Mouse (Mus musculus) right cerebral cortex, adult 2 months (tissue): ENCODE results near the gene Drc1.

Source experiments
- DNase-seq, 2 experiments: peaks; one replicate each; pipeline ENCODE4 v3.0.0; 2021 to 2022; ENCODE audit warnings: low spot score in 2 of 2

The Drc1 gene

GRCm38 (mm10) chr5:30281291-30281732 is at the start of gene Drc1:
Gene Drc1, plus strand, starts transcription at chr5:30281388.
- DNase-seq: peak; percentile 80 to 83

GRCm38 (mm10) chr5:30231891-30232270 is 49.3 kb upstream of the Drc1 start:
- DNase-seq: no peak

GRCm38 (mm10) chr5:30232271-30232971 is 48.8 kb upstream of the Drc1 start, which contains the start of gene Selenoi:
Gene Selenoi, plus strand, starts transcription at chr5:30232581.
- DNase-seq: peak; percentile 99

- peak; percentile 29 to 38 for DNase-seq
These were observed 48.1 kb upstream of the Drc1 start for GRCm38 (mm10) chr5:30233042-30233441.

- DNase-seq: no peak
These were observed 47.2 kb upstream of the Drc1 start for GRCm38 (mm10) chr5:30233979-30234378.

- no peak for DNase-seq
These were observed 45.5 kb upstream of the Drc1 start for GRCm38 (mm10) chr5:30235641-30236126.

- DNase-seq: no peak
These were observed 42.7 kb upstream of the Drc1 start for GRCm38 (mm10) chr5:30238533-30238932.

- no peak for DNase-seq
These were observed 40.6 kb upstream of the Drc1 start for GRCm38 (mm10) chr5:30240552-30240951.

GRCm38 (mm10) chr5:30242410-30242809 is 38.8 kb upstream of the Drc1 start:
- DNase-seq: no peak

GRCm38 (mm10) chr5:30243741-30244140 is 37.4 kb upstream of the Drc1 start:
- no peak for DNase-seq

- no peak for DNase-seq
These were observed 35.2 kb upstream of the Drc1 start for GRCm38 (mm10) chr5:30245861-30246416.

- DNase-seq: no peak
These were observed 33.5 kb upstream of the Drc1 start for GRCm38 (mm10) chr5:30247666-30248065.

- DNase-seq: no peak
These were observed 25.4 kb upstream of the Drc1 start for GRCm38 (mm10) chr5:30255567-30256354.

- DNase-seq: no peak
These were observed 22.4 kb upstream of the Drc1 start for GRCm38 (mm10) chr5:30258776-30259175.

- DNase-seq: peak; percentile 79 to 83
These were observed 10.5 kb upstream of the Drc1 start for GRCm38 (mm10) chr5:30270571-30271190.

- DNase-seq: no peak
These were observed 9.4 kb upstream of the Drc1 start for GRCm38 (mm10) chr5:30271599-30272281.

GRCm38 (mm10) chr5:30276361-30276760 is 4.8 kb upstream of the Drc1 start:
- no peak for DNase-seq

GRCm38 (mm10) chr5:30278952-30279351 is 2.2 kb upstream of the Drc1 start:
- no peak for DNase-seq

GRCm38 (mm10) chr5:30279446-30279845 is 1.7 kb upstream of the Drc1 start:
- no peak for DNase-seq

- DNase-seq: no peak
These were observed 324 bp upstream of the Drc1 start for GRCm38 (mm10) chr5:30280864-30281263.
